Mouse (Mus musculus): ENCODE measurements at regions not wholly inside any gene's neighbourhood (a gene's known extent, or its start where the extent isn't known, plus 50 kb on each side); places are given as distances from the start of the nearest gene placed in this dataset.

DNA sequence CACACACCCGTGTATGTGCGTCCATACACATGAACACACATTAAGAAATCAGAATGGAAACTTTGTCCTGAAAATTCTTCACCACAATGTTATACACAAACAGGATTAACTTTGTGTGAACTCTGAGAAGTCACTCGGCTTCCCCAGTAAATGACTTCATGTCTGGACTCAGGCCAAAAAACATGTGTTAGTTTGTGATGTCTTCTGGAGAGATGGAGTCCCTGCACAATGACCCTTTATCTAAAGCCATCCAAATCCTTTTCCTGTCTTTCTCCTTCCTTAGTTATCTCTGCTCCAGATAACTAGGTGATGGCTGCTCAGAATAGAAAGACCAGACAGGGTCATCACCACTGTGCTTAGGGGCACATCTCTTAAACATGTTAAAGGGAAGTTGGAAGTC lies 306.8 kb upstream of the A1bg start:
- H3K9me3 ChIP-seq (ENCODE audit: control insufficient read depth, low read length) = no peaks in the 10 kb centered on the region
- 78% methylated on average over 3 of the region's 3 CpGs for WGBS
- no peaks in the 10 kb centered on the region for H3K36me3 ChIP-seq (ENCODE audit: control insufficient read depth, insufficient read depth, low read length)
- H3K4me1 ChIP-seq (ENCODE audit: control insufficient read depth, insufficient read depth, low read depth, low read length) = no peaks in the 10 kb centered on the region
- no peak overlapping the region for H3K4me2 ChIP-seq (ENCODE audit: low read length)
- no peak overlapping the region for H3K27ac ChIP-seq (ENCODE audit: low read depth, low read length)
- H3K9ac ChIP-seq (ENCODE audit: low read depth, low read length) = no peak overlapping the region
- no peaks in the 10 kb centered on the region for H3K27me3 ChIP-seq (replicated peaks; ENCODE audit: control insufficient read depth, insufficient read depth, low read length)
- no peak for ATAC-seq
- H3K4me3 ChIP-seq (ENCODE audit: low read length) = no peak overlapping the region

DNA sequence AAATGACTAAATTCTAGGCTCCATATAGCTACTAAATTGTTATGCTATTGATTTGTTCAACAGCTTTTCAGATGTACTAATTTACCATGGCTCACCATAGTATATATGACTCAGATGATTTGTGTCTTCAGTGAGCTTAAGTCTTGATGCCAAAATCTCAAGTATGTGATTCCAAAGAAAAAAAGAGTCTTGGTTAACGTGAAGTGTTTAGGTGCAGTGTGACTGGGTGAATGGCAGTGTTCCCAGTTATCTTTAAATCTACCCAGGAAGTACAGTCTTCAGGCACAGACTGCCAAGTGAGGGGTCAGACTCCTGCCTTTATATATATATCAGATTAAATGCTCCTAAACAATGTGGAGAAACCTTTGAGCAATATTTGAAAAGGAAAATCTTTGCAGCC lies 300.1 kb upstream of the A1bg start:
- Histone ChIP-seq H3K9ac (ENCODE audit: low read depth, low read length) (no peak overlapping the region), H3K4me3 (ENCODE audit: low read length) (no peak overlapping the region), H3K9me3 (ENCODE audit: control insufficient read depth, low read length) (no peaks in the 10 kb centered on the region), H3K4me2 (ENCODE audit: low read length) (no peak overlapping the region), H3K4me1 (ENCODE audit: control insufficient read depth, insufficient read depth, low read depth, low read length) (no peaks in the 10 kb centered on the region), H3K27me3 (replicated peaks; ENCODE audit: control insufficient read depth, insufficient read depth, low read length) (no peaks in the 10 kb centered on the region), H3K36me3 (ENCODE audit: control insufficient read depth, insufficient read depth, low read length) (no peaks in the 10 kb centered on the region), H3K27ac (ENCODE audit: low read depth, low read length) (no peak overlapping the region)
- 71% methylated on average over 1 of the region's 1 CpGs for WGBS
- no peak for ATAC-seq

DNA sequence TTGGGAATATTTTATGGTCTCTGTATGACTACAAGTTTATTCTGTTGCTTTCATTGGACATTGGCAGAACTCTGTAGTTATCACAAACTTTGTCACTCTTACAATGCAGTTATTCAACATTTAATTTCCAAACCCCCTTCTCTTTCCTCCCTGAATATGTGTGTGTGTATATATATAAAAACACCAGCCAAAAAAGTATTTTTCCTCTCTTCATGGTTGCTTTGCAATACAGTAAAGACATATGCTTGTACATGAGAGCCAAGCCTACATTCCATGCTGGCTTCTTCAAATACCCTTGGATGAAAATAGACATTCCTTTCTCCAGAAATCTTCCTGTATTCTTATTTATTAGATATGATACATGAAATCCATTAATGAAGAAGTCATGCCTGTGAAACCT lies 287.3 kb upstream of the A1bg start:
- Histone ChIP-seq H3K36me3 (ENCODE audit: control insufficient read depth, insufficient read depth, low read length) (no peaks in the 10 kb centered on the region), H3K27me3 (replicated peaks; ENCODE audit: control insufficient read depth, insufficient read depth, low read length) (no peaks in the 10 kb centered on the region), H3K9ac (ENCODE audit: low read depth, low read length) (no peak overlapping the region), H3K4me2 (ENCODE audit: low read length) (no peak overlapping the region), H3K4me3 (ENCODE audit: low read length) (no peak overlapping the region), H3K9me3 (ENCODE audit: control insufficient read depth, low read length) (no peaks in the 10 kb centered on the region), H3K4me1 (ENCODE audit: control insufficient read depth, insufficient read depth, low read depth, low read length) (no peaks in the 10 kb centered on the region), H3K27ac (ENCODE audit: low read depth, low read length) (no peak overlapping the region)
- no peak for ATAC-seq

DNA sequence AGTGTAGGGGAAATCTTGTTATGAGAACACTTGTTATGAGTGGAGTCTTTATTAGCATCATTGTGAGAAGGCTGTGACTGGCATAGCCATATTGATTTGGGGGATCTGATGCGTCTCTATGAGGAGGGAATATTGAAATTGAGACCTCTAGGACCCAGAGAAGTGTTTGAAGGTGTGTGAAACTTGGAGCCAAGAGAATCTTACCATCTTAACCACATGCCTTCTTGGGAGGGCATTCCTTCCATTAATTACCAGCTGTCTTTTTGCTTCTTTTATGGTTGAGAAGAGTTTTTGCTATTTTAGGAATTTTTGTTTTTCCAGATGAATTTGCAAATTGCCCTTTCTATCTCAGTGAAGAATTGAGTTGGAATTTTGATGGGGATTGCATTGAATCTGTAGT lies 267.2 kb upstream of the A1bg start:
- no peaks in the 10 kb centered on the region for H3K27me3 ChIP-seq (replicated peaks; ENCODE audit: control insufficient read depth, insufficient read depth, low read length)
- H3K9ac ChIP-seq (ENCODE audit: low read depth, low read length) = no peak overlapping the region
- no peak overlapping the region for H3K4me2 ChIP-seq (ENCODE audit: low read length)
- H3K4me1 ChIP-seq (ENCODE audit: control insufficient read depth, insufficient read depth, low read depth, low read length) = no peaks in the 10 kb centered on the region
- 91% methylated on average over 1 of the region's 1 CpGs for WGBS
- H3K9me3 ChIP-seq (ENCODE audit: control insufficient read depth, low read length) = no peaks in the 10 kb centered on the region
- H3K4me3 ChIP-seq (ENCODE audit: low read length) = no peak overlapping the region
- H3K36me3 ChIP-seq (ENCODE audit: control insufficient read depth, insufficient read depth, low read length) = no peaks in the 10 kb centered on the region
- H3K27ac ChIP-seq (ENCODE audit: low read depth, low read length) = no peak overlapping the region
- ATAC-seq = no peak

DNA sequence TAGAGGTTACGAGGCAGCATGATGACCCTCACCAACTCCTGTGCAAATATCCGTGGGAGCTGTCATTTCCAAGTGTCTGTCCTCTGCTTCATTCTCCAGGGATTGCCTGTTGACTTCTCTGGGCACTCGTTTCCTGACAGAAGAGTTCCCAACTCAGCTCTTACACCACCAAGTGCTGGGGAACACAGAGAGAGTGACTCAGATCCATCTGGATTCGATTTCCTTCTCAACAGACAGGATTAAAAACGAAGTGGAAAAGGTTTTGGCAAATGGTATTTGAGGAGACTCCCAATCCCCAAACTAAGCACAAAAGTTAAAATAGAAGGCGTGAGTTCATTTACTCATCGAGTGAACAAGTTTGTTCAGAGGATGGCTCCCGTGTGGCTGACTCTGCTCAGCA lies 266.7 kb upstream of the A1bg start:
- no peak for ATAC-seq
- H3K4me2 ChIP-seq (ENCODE audit: low read length) = no peak overlapping the region
- no peaks in the 10 kb centered on the region for H3K36me3 ChIP-seq (ENCODE audit: control insufficient read depth, insufficient read depth, low read length)
- 74% methylated on average over 8 of the region's 8 CpGs for WGBS
- no peak overlapping the region for H3K4me3 ChIP-seq (ENCODE audit: low read length)
- no peak overlapping the region for H3K27ac ChIP-seq (ENCODE audit: low read depth, low read length)
- H3K4me1 ChIP-seq (ENCODE audit: control insufficient read depth, insufficient read depth, low read depth, low read length) = no peaks in the 10 kb centered on the region
- H3K27me3 ChIP-seq (replicated peaks; ENCODE audit: control insufficient read depth, insufficient read depth, low read length) = no peaks in the 10 kb centered on the region
- no peak overlapping the region for H3K9ac ChIP-seq (ENCODE audit: low read depth, low read length)
- H3K9me3 ChIP-seq (ENCODE audit: control insufficient read depth, low read length) = no peaks in the 10 kb centered on the region

DNA sequence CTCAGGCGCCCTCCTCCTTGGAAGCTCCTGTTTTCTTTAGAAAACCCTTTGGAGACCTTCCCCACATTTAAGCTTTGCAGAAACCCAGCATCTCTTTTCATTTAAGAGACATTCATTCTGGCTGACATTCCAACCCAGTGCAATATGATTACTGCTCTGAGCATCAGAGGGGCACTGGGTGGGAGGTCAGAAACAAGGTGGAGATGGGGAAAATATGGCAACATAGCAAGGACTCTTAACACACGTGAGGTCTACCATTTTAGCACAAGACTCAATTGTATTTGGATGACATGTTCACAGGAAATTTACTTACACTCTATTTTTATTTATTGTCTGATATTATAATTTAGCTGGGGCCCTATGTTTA lies 261.8 kb upstream of the A1bg start:
- no peak overlapping the region for H3K4me3 ChIP-seq (ENCODE audit: low read length)
- ATAC-seq = no peak
- H3K27ac ChIP-seq (ENCODE audit: low read depth, low read length) = no peak overlapping the region
- H3K9me3 ChIP-seq (ENCODE audit: control insufficient read depth, low read length) = no peaks in the 10 kb centered on the region
- no peak overlapping the region for H3K9ac ChIP-seq (ENCODE audit: low read depth, low read length)
- WGBS = 35% methylated on average over 2 of the region's 2 CpGs
- H3K27me3 ChIP-seq (replicated peaks; ENCODE audit: control insufficient read depth, insufficient read depth, low read length) = no peaks in the 10 kb centered on the region
- no peak overlapping the region for H3K4me2 ChIP-seq (ENCODE audit: low read length)
- H3K4me1 ChIP-seq (ENCODE audit: control insufficient read depth, insufficient read depth, low read depth, low read length) = no peaks in the 10 kb centered on the region
- H3K36me3 ChIP-seq (ENCODE audit: control insufficient read depth, insufficient read depth, low read length) = no peaks in the 10 kb centered on the region

DNA sequence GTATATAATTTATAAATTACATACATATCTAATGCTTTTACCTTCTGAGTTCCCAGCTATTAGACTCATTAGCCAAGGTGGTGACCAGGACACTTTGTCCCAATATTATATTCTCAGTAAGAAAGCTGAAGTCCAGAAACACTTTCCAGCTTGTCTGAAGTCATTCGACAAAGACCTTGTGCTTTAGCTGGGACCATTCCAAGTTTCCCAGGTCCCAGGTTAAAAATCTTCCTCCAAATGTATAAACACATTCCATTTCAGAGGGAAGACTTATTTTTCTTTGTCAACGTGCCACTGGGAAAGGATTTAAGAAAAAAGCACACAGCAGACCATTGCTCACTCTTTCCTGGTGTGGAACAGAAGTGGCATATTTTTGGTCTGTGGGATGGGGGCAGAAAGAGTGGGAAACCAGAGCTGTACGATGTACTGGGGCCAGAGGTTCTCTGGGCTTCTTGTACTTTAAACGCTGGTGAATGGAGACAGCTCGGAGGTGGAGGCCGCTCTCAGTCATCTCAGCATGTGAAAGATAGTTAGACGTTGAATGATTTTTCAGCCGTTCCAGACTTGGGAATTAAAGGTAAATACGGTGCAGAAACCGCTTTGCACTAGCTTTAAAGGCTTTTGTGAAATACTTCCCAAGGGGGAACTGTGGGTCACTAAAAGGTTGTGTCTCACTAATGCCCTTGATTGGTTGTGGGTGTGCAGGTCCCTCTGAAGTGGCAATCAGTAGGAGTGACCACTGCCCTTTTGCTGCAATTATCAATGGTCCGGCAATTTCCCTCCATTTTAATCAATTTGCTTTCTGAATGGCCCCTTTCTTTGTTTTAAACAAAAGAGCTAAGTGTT lies 261.2 kb upstream of the A1bg start:
- Histone ChIP-seq H3K4me1 (ENCODE audit: control insufficient read depth, insufficient read depth, low read depth, low read length) (no peaks in the 10 kb centered on the region), H3K4me2 (ENCODE audit: low read length) (no peak overlapping the region), H3K27ac (ENCODE audit: low read depth, low read length) (no peak overlapping the region), H3K9ac (ENCODE audit: low read depth, low read length) (no peak overlapping the region), H3K27me3 (replicated peaks; ENCODE audit: control insufficient read depth, insufficient read depth, low read length) (no peaks in the 10 kb centered on the region), H3K9me3 (ENCODE audit: control insufficient read depth, low read length) (no peaks in the 10 kb centered on the region), H3K36me3 (ENCODE audit: control insufficient read depth, insufficient read depth, low read length) (no peaks in the 10 kb centered on the region), H3K4me3 (ENCODE audit: low read length) (no peak overlapping the region)
- no peak for ATAC-seq
- 15% methylated on average over 11 of the region's 11 CpGs for WGBS

DNA sequence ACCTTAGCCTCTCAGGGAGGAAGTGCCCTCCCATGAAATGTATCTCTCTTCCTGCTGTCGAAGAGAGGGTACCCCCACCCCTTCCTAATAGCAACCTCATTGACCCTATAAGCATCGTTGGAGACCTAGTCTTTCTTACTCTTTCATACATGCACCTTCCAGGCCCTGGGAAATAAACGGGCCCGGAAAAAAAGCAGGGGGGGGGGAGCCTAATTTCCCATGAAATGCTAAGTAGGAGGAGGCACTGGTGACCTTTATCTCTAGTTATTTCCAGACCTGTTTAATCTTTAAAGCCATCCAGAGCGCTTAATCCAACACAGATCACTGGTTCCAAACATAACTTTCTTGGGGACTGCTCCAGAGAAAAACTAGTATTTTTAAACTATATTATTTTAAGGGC lies 260.5 kb upstream of the A1bg start:
- no peak overlapping the region for H3K27ac ChIP-seq (ENCODE audit: low read depth, low read length)
- no peak for ATAC-seq
- H3K36me3 ChIP-seq (ENCODE audit: control insufficient read depth, insufficient read depth, low read length) = no peaks in the 10 kb centered on the region
- H3K4me2 ChIP-seq (ENCODE audit: low read length) = no peak overlapping the region
- no peaks in the 10 kb centered on the region for H3K4me1 ChIP-seq (ENCODE audit: control insufficient read depth, insufficient read depth, low read depth, low read length)
- 29% methylated on average over 5 of the region's 5 CpGs for WGBS
- no peak overlapping the region for H3K4me3 ChIP-seq (ENCODE audit: low read length)
- H3K9ac ChIP-seq (ENCODE audit: low read depth, low read length) = no peak overlapping the region
- no peaks in the 10 kb centered on the region for H3K9me3 ChIP-seq (ENCODE audit: control insufficient read depth, low read length)
- no peaks in the 10 kb centered on the region for H3K27me3 ChIP-seq (replicated peaks; ENCODE audit: control insufficient read depth, insufficient read depth, low read length)

DNA sequence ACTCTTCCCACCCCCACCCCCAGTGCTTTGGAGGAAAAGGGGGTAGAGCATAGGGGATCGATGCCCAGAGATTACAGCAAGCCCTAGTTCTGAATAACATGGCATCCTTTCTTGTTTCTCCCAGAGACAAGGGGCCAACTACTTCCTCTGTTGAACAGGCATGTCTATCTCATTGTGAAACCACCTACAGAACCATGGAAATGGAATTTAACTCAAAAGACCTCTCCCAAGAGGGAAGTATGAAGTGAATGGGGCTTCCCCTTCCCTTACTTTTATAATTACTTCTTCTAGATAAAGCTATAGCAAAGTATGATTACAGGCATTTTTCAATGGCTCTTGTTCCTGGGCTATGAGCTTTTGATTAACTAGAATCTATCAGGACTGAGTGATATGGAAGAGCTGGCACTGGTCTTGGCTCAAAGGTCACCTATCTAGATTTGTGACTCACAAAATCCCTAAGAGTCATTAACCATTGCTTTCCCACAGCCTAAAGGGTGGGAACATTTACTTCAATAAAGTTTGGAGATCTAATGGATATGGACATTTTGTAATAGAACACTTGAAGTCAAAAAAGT lies 246.1 kb upstream of the A1bg start:
- Histone ChIP-seq H3K9ac (ENCODE audit: low read depth, low read length) (no peak overlapping the region), H3K4me3 (ENCODE audit: low read length) (no peak overlapping the region), H3K36me3 (ENCODE audit: control insufficient read depth, insufficient read depth, low read length) (no peaks in the 10 kb centered on the region), H3K27ac (ENCODE audit: low read depth, low read length) (no peak overlapping the region), H3K4me2 (ENCODE audit: low read length) (no peak overlapping the region), H3K9me3 (ENCODE audit: control insufficient read depth, low read length) (no peaks in the 10 kb centered on the region), H3K4me1 (ENCODE audit: control insufficient read depth, insufficient read depth, low read depth, low read length) (peaks cover 2% of the 10 kb centered on the region), H3K27me3 (replicated peaks; ENCODE audit: control insufficient read depth, insufficient read depth, low read length) (no peaks in the 10 kb centered on the region)
- ATAC-seq = no peak
- WGBS = 88% methylated on average over 1 of the region's 1 CpGs

Data from hindbrain, embryonic 16.5 days (tissue).